Mouse (Mus musculus) hindbrain, embryonic 16.5 days (tissue): ENCODE measurements around the gene Dek. TPM values are rescaled to one million over a fixed set of nuclear protein-coding genes. Genes with fewer than 3 reads are reported as not detected.

Experiments
- ATAC-seq: fragments of 200-750 bp; cut with Nextera tagmentation; 2 replicates; pipeline ENCODE4 v1.8.0; 2017; ENCODE audit warnings: moderate TSS enrichment, moderate library complexity
- H3K27ac ChIP-seq: fragments of 300-500 bp; sonication (generic); 2 replicates; pipeline ENCODE4 v1.5.1; 2014; ENCODE audit warnings: low read depth, mild to moderate bottlenecking, control low read depth, low read length, moderate library complexity
- H3K27me3 ChIP-seq: fragments of 300-500 bp; sonication (generic); replicated peaks from 2 replicates; pipeline ENCODE4 v1.6.1; 2014; ENCODE audit warnings: low read length; ENCODE audit not compliant: control insufficient read depth, insufficient read depth
- H3K36me3 ChIP-seq: fragments of 300-500 bp; sonication (generic); 2 replicates; pipeline ENCODE4 v1.6.1; 2014; ENCODE audit warnings: mild to moderate bottlenecking, low read length, moderate library complexity, mixed read lengths; ENCODE audit not compliant: control insufficient read depth, insufficient read depth
- H3K4me1 ChIP-seq: fragments of 300-500 bp; sonication (generic); 2 replicates; pipeline ENCODE4 v1.6.1; 2014; ENCODE audit warnings: low read depth, low read length; ENCODE audit not compliant: control insufficient read depth, insufficient read depth
- H3K4me2 ChIP-seq: fragments of 300-500 bp; sonication (generic); 2 replicates; pipeline ENCODE4 v1.6.1; 2014; ENCODE audit warnings: mild to moderate bottlenecking, low read length, control low read depth, moderate library complexity
- H3K4me3 ChIP-seq: fragments of 300-500 bp; sonication (generic); 2 replicates; pipeline ENCODE4 v1.5.1; 2014; ENCODE audit warnings: mild to moderate bottlenecking, low read length, control low read depth, moderate library complexity
- H3K9ac ChIP-seq: fragments of 300-500 bp; sonication (generic); 2 replicates; pipeline ENCODE4 v1.6.1; 2014; ENCODE audit warnings: low read depth, mild to moderate bottlenecking, control low read depth, low read length, moderate library complexity
- H3K9me3 ChIP-seq: fragments of 300-500 bp; sonication (generic); 2 replicates; pipeline ENCODE4 v1.6.1; 2014; ENCODE audit warnings: mild to moderate bottlenecking, low read length, moderate library complexity; ENCODE audit not compliant: control insufficient read depth
- WGBS: fragments of 180-500 bp; shearing (Covaris S2); extraction: QIAGEN DNeasy Blood & Tissue Kit; methylation state at CpG from one replicate; pipeline ENCODE4 v1.1.7; 2014; 5-methylcytosine and 5-hydroxymethylcytosine counted together
- polyA plus RNA-seq: library from polyadenylated mRNA; unstranded; fragments of >200 nt; fragmentation: Nextera tagmentation; extraction: Ambion mirVana; gene quantifications from 2 replicates; pipeline ENCODE4 v1.2.1, GENCODE M21; 2015

Dek gene
- polyA plus RNA-seq, 1 experiment from 2014 or later: 101 TPM

DNA sequence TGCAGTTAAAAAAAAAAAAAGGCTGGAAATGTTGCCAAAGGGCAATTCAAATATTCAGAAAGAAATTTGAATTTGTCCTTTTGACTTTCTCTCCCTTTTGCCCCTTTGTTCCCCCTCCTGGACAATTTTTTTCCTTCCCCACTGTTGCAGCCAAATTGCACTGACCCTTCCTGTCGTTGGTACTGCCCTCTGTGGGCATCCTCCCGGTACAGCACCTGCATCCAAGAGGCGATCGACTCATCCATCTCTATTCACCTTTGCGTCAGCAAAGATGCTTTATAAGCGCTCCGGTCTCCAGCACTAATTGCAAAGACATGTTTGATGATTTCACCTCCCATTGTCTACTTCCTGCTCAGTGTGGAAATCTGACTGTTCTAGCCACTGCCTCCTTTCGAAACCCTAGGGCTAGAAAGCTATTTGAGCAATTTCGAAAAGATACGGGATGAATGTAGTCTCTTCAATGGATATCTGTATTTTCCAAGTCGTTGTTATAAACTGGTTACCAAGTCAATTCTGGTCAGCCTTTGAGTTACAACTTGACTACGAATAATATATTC is 15.4 kb upstream of the Dek start:
- Histone ChIP-seq H3K27ac (no peak overlapping the region), H3K36me3 (no peaks in the 10 kb centered on the region), H3K27me3 (0 out of 2 replicates have a peak, but pooled peaks cover 3% of the 10 kb centered on the region), H3K4me1 (peaks cover 7% of the 10 kb centered on the region), H3K9me3 (no peaks in the 10 kb centered on the region), H3K9ac (no peak overlapping the region), H3K4me3 (0 out of 2 replicates have a peak overlapping the region, but pooled peaks have one; percentile 14), H3K4me2 (peak overlapping the region; percentile 98)
- WGBS: 34% methylated on average over 12 of the region's 12 CpGs
- no peak for ATAC-seq

DNA sequence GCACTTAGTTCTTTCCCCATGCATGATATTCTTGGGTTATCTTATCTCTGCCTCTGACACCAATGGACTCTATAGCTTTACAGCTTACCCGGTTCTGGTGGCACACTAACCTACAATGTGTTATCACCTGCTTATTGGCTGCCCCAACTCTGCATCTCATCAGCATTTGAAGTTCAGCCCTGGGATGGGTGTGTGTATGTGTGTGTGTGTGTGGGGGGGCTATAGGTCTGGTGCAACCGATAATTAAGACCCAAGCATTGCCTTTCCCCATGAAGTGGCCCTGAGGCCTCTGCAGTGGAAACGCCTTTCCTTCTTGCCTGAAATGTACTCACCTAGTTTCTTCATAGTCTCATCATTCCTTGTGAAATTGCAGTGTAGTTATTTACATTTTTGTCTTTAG is 10.0 kb upstream of the Dek start:
- no peaks in the 10 kb centered on the region for H3K9me3 ChIP-seq
- WGBS: 95% methylated on average over 3 of the region's 3 CpGs
- no peak overlapping the region for H3K4me2 ChIP-seq
- no peaks in the 10 kb centered on the region for H3K4me1 ChIP-seq
- H3K4me3 ChIP-seq: no peak overlapping the region
- no peak overlapping the region for H3K27ac ChIP-seq
- no peaks in the 10 kb centered on the region for H3K36me3 ChIP-seq
- ATAC-seq: no peak
- H3K27me3 ChIP-seq: 0 out of 2 replicates have a peak, but pooled peaks cover 3% of the 10 kb centered on the region
- no peak overlapping the region for H3K9ac ChIP-seq

DNA sequence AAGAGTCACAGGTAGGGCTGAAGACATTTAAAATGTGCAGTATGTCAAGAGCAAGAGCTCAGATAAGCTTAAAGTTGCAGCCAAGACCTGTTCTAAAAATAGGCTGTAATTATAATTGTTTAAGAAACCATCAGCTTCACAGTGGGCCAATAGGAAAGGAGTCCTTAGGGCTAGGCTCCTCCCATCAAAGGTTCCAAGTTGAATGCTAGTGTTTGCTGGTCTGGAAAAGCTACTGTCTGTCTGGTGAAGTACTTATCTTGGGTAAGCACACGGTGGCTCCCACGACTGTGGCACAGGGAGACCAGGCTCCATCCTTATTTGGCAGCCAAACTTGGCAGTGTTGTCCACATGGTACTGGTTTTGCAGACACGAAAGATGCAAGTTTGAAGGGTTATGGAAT is 6.9 kb upstream of the Dek start:
- Histone ChIP-seq H3K9me3 (no peaks in the 10 kb centered on the region), H3K4me1 (no peaks in the 10 kb centered on the region), H3K27me3 (no peaks in the 10 kb centered on the region), H3K9ac (no peak overlapping the region), H3K36me3 (no peaks in the 10 kb centered on the region), H3K4me3 (no peak overlapping the region), H3K4me2 (no peak overlapping the region), H3K27ac (no peak overlapping the region)
- no peak for ATAC-seq
- 81% methylated on average over 3 of the region's 3 CpGs for WGBS

DNA sequence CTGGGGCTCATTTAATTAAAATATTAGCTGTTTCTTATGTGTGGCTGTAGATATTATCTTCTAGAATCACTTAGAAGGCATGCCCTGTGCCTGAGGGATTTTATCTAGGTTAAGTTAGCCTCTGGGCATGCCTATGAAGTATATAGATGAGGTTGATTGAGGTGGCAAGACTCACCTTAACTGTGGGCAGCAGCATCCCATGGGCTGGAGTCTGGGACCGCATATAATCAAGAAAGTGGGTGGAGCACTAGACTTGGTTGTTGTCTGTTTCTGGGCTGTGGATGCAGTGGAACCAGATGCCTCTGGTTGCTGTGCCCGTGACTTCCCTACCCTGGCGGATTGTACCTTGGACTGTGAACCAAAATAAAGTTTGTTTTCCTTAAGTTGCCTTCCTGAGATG is 6.1 kb upstream of the Dek start:
- no peak for ATAC-seq
- no peak overlapping the region for H3K27ac ChIP-seq
- H3K4me1 ChIP-seq: no peaks in the 10 kb centered on the region
- no peaks in the 10 kb centered on the region for H3K36me3 ChIP-seq
- H3K27me3 ChIP-seq: no peaks in the 10 kb centered on the region
- no peaks in the 10 kb centered on the region for H3K9me3 ChIP-seq
- 87% methylated on average over 3 of the region's 3 CpGs for WGBS
- no peak overlapping the region for H3K4me2 ChIP-seq
- H3K9ac ChIP-seq: no peak overlapping the region
- no peak overlapping the region for H3K4me3 ChIP-seq

DNA sequence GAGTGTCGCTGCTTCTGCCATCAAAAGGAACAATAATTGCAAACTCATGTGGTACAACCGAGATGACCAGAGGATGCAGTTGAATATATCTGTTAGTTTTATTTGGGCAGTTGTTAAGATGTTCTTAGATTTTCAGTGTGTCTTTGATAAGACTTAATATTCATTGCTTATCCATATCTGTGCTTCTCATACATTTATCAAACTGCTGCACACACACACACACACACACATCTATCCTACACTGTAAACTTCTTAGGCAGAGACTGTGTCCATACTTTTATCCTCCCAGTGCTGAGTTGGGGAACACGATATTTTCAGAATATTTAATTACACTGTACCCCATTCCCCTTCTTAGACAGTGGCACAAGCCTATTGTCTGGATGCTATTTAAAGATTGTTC is 5.2 kb upstream of the Dek start:
- ATAC-seq: no peak

DNA sequence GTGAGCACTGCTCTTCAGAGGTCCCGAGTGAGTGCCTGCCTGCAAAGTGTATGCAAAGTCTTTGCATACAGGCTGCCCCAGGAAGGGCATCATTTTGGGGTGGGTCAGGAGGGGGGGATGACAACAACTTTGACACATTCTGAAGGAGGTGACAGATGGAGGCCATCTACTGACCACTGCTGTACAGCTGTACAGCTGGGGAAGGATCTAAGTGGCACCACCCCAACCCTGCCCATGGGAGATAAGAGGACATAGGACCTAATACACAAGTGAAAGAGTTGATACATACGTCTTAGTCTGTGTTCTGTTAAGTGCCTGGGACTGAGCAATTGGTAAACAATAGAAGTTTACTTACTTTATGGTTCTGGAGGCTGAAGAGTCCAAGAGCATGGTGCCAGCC is 3.2 kb upstream of the Dek start:
- WGBS: 84% methylated on average over 2 of the region's 2 CpGs
- no peak for ATAC-seq

More for the DNA sequence above, 5.2 kb upstream of the Dek start:
- no peaks in the 10 kb centered on the region for H3K9me3 ChIP-seq
- H3K27me3 ChIP-seq: no peaks in the 10 kb centered on the region
- H3K36me3 ChIP-seq: no peaks in the 10 kb centered on the region
- no peaks in the 10 kb centered on the region for H3K4me1 ChIP-seq
- no peak overlapping the region for H3K4me2 ChIP-seq
- H3K4me3 ChIP-seq: no peak overlapping the region
- H3K27ac ChIP-seq: no peak overlapping the region
- no peak overlapping the region for H3K9ac ChIP-seq
- WGBS: 86% methylated on average over 3 of the region's 3 CpGs

DNA sequence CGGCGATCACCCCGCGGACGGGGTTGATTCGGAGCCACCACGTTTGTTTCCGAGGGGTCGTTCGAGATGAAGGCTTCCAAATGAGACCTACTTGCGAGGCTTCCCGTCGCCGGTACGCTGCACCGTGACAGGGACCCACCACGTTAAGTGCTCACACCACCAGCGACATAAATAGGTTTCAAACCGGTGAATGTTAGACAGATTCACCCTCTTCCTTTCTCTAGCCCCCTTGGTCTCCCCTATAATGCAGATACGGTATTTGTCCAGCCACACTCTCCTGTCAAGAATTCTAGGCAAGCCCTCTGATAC is 533 bp upstream of the Dek start:
- Histone ChIP-seq H3K4me2 (peak overlapping the region; percentile 88), H3K27me3 (no peaks in the 10 kb centered on the region), H3K9ac (peak overlapping the region; percentile 91), H3K4me1 (peaks cover 18% of the 10 kb centered on the region), H3K27ac (peak overlapping the region; percentile 99), H3K4me3 (peak overlapping the region; percentile 86), H3K36me3 (no peaks in the 10 kb centered on the region), H3K9me3 (no peaks in the 10 kb centered on the region)
- peak; percentile 15 for ATAC-seq
- 0% methylated on average over 20 of the region's 20 CpGs for WGBS

More for the DNA sequence above, 3.2 kb upstream of the Dek start:
- no peaks in the 10 kb centered on the region for H3K27me3 ChIP-seq
- no peaks in the 10 kb centered on the region for H3K9me3 ChIP-seq
- H3K4me1 ChIP-seq: peaks cover 6% of the 10 kb centered on the region
- no peaks in the 10 kb centered on the region for H3K36me3 ChIP-seq
- no peak overlapping the region for H3K9ac ChIP-seq
- no peak overlapping the region for H3K4me3 ChIP-seq
- no peak overlapping the region for H3K4me2 ChIP-seq
- H3K27ac ChIP-seq: no peak overlapping the region

DNA sequence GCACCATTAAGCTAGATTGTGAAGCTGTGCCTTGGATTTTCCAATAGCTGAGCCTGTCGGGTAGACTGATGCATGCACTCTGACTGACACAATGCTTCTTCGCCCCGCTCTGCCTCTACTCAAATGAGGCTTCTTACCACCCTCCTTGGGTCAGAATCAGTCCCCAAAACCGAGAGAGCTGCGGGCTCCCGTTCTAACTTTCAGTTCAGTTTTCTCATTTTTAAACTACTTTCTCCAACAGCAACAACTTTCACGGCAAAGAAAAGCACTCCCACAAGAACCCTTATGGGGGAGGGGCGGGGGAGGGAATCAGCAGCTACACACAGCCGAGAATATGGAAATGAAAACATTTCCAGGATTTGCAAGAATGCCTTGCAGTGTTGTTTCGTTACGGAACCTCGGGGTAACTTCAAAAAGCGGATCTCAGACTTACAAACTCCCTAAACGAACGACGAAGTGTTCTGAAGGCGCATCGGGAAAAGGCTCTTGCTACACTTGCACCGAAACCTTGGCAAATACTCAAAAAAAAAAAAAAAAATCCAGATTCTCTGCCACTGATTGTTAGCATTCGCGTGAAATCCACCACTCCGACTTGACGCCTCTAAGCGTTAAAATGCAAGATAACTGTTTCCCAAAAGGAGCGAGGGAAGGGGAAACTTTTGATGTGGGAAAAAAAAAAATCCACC is 1.0 kb downstream of the Dek start:
- no peak for ATAC-seq
- H3K4me3 ChIP-seq: peak overlapping the region; percentile 86
- H3K9me3 ChIP-seq: no peaks in the 10 kb centered on the region
- no peaks in the 10 kb centered on the region for H3K27me3 ChIP-seq
- H3K27ac ChIP-seq: peak overlapping the region; percentile 99
- WGBS: under 1% methylated on average over 25 of the region's 25 CpGs
- no peaks in the 10 kb centered on the region; the same call in 1 of the 2 replicates for H3K36me3 ChIP-seq
- peak overlapping the region; percentile 88 for H3K4me2 ChIP-seq
- peaks cover 18% of the 10 kb centered on the region for H3K4me1 ChIP-seq
- peak overlapping the region; percentile 91 for H3K9ac ChIP-seq

DNA sequence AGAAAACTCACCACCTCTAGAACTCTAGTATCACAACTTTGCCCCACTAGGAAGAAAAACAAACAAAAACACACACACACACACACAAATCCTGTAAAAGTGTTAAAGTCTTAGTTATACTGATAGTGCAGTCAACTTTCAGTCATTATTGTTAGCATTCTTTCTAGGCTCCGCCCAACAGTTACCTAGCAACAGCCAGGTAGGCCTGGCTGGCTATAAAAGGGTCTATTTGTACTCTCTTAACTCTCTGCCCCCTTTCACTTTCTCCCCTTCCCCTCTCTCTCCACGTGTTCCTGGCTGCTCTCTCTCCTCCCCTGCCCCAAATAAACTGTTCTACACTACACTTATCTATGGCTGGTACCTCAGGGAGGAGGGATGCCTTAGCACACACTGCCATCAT is 1.9 kb downstream of the Dek start:
- H3K9me3 ChIP-seq: no peaks in the 10 kb centered on the region
- H3K4me1 ChIP-seq: peaks cover 18% of the 10 kb centered on the region
- ATAC-seq: no peak
- peak overlapping the region; percentile 88 for H3K4me2 ChIP-seq
- peak overlapping the region; percentile 20 for H3K4me3 ChIP-seq
- H3K9ac ChIP-seq: no peak overlapping the region
- WGBS: 21% methylated on average over 2 of the region's 2 CpGs
- no peaks in the 10 kb centered on the region for H3K27me3 ChIP-seq
- H3K27ac ChIP-seq: no peak overlapping the region
- peaks cover 2% of the 10 kb centered on the region for H3K36me3 ChIP-seq
